Comparison of ENCODE assay signal across 17 mouse cellular contexts in the genomic region with DNA sequence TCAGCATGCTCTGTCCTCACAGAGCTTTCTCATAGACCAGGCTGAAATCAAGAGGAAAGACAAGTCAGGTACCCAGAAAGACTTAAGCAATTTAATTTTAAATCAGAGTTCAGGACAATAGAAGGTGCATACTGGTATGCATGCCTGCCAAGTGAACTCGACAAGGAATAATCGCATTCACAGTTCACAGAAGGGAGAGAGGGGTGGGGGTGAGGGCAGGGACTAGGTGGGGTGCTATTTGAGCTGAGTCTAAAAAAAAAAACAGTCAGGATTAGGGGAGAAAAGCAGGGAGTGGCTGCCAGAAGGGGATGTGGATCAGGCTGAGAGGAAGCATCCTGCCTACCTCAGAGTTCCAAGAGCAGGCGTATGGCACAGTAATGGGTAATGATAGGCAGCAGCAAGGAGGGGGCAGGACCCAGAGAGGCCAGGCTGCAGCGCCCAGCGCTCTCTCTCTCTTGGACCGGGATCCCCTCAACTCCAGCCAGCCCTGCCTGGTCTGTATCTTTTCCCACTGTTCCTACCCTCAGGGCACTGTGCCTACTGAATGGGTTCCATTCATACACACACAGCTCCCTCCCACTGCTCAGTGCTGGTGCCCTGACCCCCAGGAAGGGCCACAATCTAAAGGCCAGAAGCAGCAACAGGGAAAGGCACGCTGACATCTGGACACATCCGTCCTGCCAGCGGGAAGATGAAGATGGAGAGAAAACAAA. TPM values are rescaled to one million over a fixed set of nuclear protein-coding genes. Genes with fewer than 3 reads are reported as not detected.
"Had no signal": no experiment of that assay in that cellular context is flagged by ENCODE, and none has a peak within 500 bp of the region (broad histone marks: within the 10 kb centered on the region; RNA-seq: fewer than 3 reads in every experiment).

No protein-coding gene starts in this region.

- H3K9ac ChIP-seq: limb, embryonic 15.5 days; liver, embryonic 12.5 days had no signal

- H3K4me2 ChIP-seq: limb, embryonic 15.5 days; liver, embryonic 12.5 days had no signal

- H3K9me3 ChIP-seq: limb, embryonic 15.5 days; liver, embryonic 12.5 days had no signal

- H3K27me3 ChIP-seq: limb, embryonic 15.5 days; liver, embryonic 12.5 days had no signal

- DNase-seq: kidney, adult 11 months; kidney, adult 9 months; kidney, postnatal 36 days; layer of hippocampus, adult 9-11 months; left cerebral cortex, postnatal 4 days; lung, adult 18-20 months; midbrain, embryonic 14.5 days; right cerebral cortex, adult 18-20 months; right cerebral cortex, postnatal 25 days; thymus, adult 18-20 months; thymus, postnatal 14 days had no signal

- H3K4me3 ChIP-seq: limb, embryonic 15.5 days; liver, embryonic 12.5 days had no signal

- H3K27ac ChIP-seq: kidney, postnatal 0 days; limb, embryonic 15.5 days; liver, embryonic 12.5 days had no signal

- H3K4me1 ChIP-seq: limb, embryonic 15.5 days; liver, embryonic 12.5 days had no signal

- ATAC-seq: liver, embryonic 12.5 days had no signal

RNA-seq across cellular contexts. Expression of gene Aqp3, which starts 16.5 kb away (rescaled TPM):
- total RNA-seq: layer of hippocampus, adult 18-20 months; left cerebral cortex, adult 18-20 months; left cerebral cortex, postnatal 10 days had no signal
- polyA plus RNA-seq: midbrain, embryonic 14.5 days had no signal
